Mouse (Mus musculus): ENCODE results near the gene Ltbp1. TPM values are rescaled to one million over a fixed set of nuclear protein-coding genes. Genes with fewer than 3 reads are reported as not detected.

The Ltbp1 gene
- polyA plus RNA-seq, 1 experiment from 2014 or later, result 48.0 TPM

- ATAC-seq (ENCODE audit: insufficient number of reproducible peaks, low FRiP score, low TSS enrichment, low read depth), result no peak
- Histone ChIP-seq H3K4me1 (no peaks in the 10 kb centered on the region), H3K9me3 (replicated peaks) (no peaks in the 10 kb centered on the region), H3K4me2 (replicated peaks) (no peak overlapping the region), H3K4me3 (replicated peaks) (no peak overlapping the region), H3K36me3 (peaks cover 32% of the 10 kb centered on the region; the same call in 1 of the 2 replicates), H3K9ac (no peak overlapping the region), H3K27ac (replicated peaks) (no peak overlapping the region), H3K27me3 (no peaks in the 10 kb centered on the region)
- WGBS, result 94% methylated on average over 18 of the region's 18 CpGs
Observed at GRCm38 (mm10) chr17:75367486-75368155, 362.3 kb downstream of the Ltbp1 start.

GRCm38 (mm10) chr17:75368580-75368979 is 363.2 kb downstream of the Ltbp1 start:
- no peak overlapping the region for H3K4me2 ChIP-seq (replicated peaks)
- H3K9ac ChIP-seq, result no peak overlapping the region
- peaks cover 26% of the 10 kb centered on the region; the same call in 1 of the 2 replicates for H3K36me3 ChIP-seq
- no peaks in the 10 kb centered on the region for H3K27me3 ChIP-seq
- H3K27ac ChIP-seq (replicated peaks), result no peak overlapping the region
- no peak for ATAC-seq (ENCODE audit: insufficient number of reproducible peaks, low FRiP score, low TSS enrichment, low read depth)
- no peak overlapping the region for H3K4me3 ChIP-seq (replicated peaks)
- H3K9me3 ChIP-seq (replicated peaks), result no peaks in the 10 kb centered on the region
- WGBS, result 73% methylated on average over 5 of the region's 5 CpGs
- no peaks in the 10 kb centered on the region for H3K4me1 ChIP-seq

GRCm38 (mm10) chr17:75369351-75369750 is 364.0 kb downstream of the Ltbp1 start:
- H3K4me1 ChIP-seq, result no peaks in the 10 kb centered on the region
- ATAC-seq (ENCODE audit: insufficient number of reproducible peaks, low FRiP score, low TSS enrichment, low read depth), result no peak
- H3K9ac ChIP-seq, result no peak overlapping the region
- H3K27ac ChIP-seq (replicated peaks), result no peak overlapping the region
- H3K27me3 ChIP-seq, result no peaks in the 10 kb centered on the region
- H3K4me3 ChIP-seq (replicated peaks), result no peak overlapping the region
- H3K9me3 ChIP-seq (replicated peaks), result no peaks in the 10 kb centered on the region
- H3K4me2 ChIP-seq (replicated peaks), result no peak overlapping the region
- H3K36me3 ChIP-seq, result peaks cover 20% of the 10 kb centered on the region; the same call in 1 of the 2 replicates
- 50% methylated on average over 7 of the region's 7 CpGs for WGBS

GRCm38 (mm10) chr17:75370120-75370519 is 364.8 kb downstream of the Ltbp1 start:
- ATAC-seq (ENCODE audit: insufficient number of reproducible peaks, low FRiP score, low TSS enrichment, low read depth), result no peak
- H3K4me1 ChIP-seq, result no peaks in the 10 kb centered on the region
- no peak overlapping the region for H3K4me3 ChIP-seq (replicated peaks)
- H3K27ac ChIP-seq (replicated peaks), result no peak overlapping the region
- H3K9ac ChIP-seq, result no peak overlapping the region
- no peaks in the 10 kb centered on the region for H3K27me3 ChIP-seq
- no peak overlapping the region for H3K4me2 ChIP-seq (replicated peaks)
- H3K9me3 ChIP-seq (replicated peaks), result no peaks in the 10 kb centered on the region
- 91% methylated on average over 4 of the region's 4 CpGs for WGBS
- H3K36me3 ChIP-seq, result peaks cover 14% of the 10 kb centered on the region; the same call in 1 of the 2 replicates

- Histone ChIP-seq H3K4me1 (no peaks in the 10 kb centered on the region), H3K36me3 (peaks cover 7% of the 10 kb centered on the region; the same call in 1 of the 2 replicates), H3K9me3 (replicated peaks) (no peaks in the 10 kb centered on the region), H3K27ac (replicated peaks) (no peak overlapping the region), H3K4me2 (replicated peaks) (no peak overlapping the region), H3K4me3 (replicated peaks) (no peak overlapping the region), H3K27me3 (no peaks in the 10 kb centered on the region), H3K9ac (no peak overlapping the region)
- 89% methylated on average over 11 of the region's 11 CpGs for WGBS
- no peak for ATAC-seq (ENCODE audit: insufficient number of reproducible peaks, low FRiP score, low TSS enrichment, low read depth)
Observed at GRCm38 (mm10) chr17:75371650-75372049, 366.3 kb downstream of the Ltbp1 start.

GRCm38 (mm10) chr17:75372371-75372770 is 367.0 kb downstream of the Ltbp1 start:
- H3K27ac ChIP-seq (replicated peaks), result no peak overlapping the region
- peaks cover 5% of the 10 kb centered on the region; the same call in 1 of the 2 replicates for H3K36me3 ChIP-seq
- 61% methylated on average over 3 of the region's 3 CpGs for WGBS
- no peak overlapping the region for H3K4me2 ChIP-seq (replicated peaks)
- H3K27me3 ChIP-seq, result no peaks in the 10 kb centered on the region
- ATAC-seq (ENCODE audit: insufficient number of reproducible peaks, low FRiP score, low TSS enrichment, low read depth), result no peak
- H3K4me1 ChIP-seq, result no peaks in the 10 kb centered on the region
- no peak overlapping the region for H3K4me3 ChIP-seq (replicated peaks)
- no peaks in the 10 kb centered on the region for H3K9me3 ChIP-seq (replicated peaks)
- H3K9ac ChIP-seq, result no peak overlapping the region

- Histone ChIP-seq H3K4me2 (replicated peaks) (no peak overlapping the region), H3K9me3 (replicated peaks) (no peaks in the 10 kb centered on the region), H3K27me3 (no peaks in the 10 kb centered on the region), H3K4me1 (no peaks in the 10 kb centered on the region), H3K36me3 (no peaks in the 10 kb centered on the region), H3K27ac (replicated peaks) (no peak overlapping the region), H3K4me3 (replicated peaks) (no peak overlapping the region), H3K9ac (no peak overlapping the region)
- 82% methylated on average over 5 of the region's 5 CpGs for WGBS
- no peak for ATAC-seq (ENCODE audit: insufficient number of reproducible peaks, low FRiP score, low TSS enrichment, low read depth)
Observed at GRCm38 (mm10) chr17:75374287-75375024, 369.1 kb downstream of the Ltbp1 start.

- H3K9me3 ChIP-seq (replicated peaks), result no peaks in the 10 kb centered on the region
- no peak overlapping the region for H3K4me3 ChIP-seq (replicated peaks)
- H3K27ac ChIP-seq (replicated peaks), result no peak overlapping the region
- H3K36me3 ChIP-seq, result no peaks in the 10 kb centered on the region
- H3K27me3 ChIP-seq, result no peaks in the 10 kb centered on the region
- ATAC-seq (ENCODE audit: insufficient number of reproducible peaks, low FRiP score, low TSS enrichment, low read depth), result no peak
- 83% methylated on average over 9 of the region's 9 CpGs for WGBS
- H3K4me1 ChIP-seq, result peaks cover 12% of the 10 kb centered on the region
- no peak overlapping the region for H3K9ac ChIP-seq
- H3K4me2 ChIP-seq (replicated peaks), result no peak overlapping the region
Observed at GRCm38 (mm10) chr17:75378256-75378871, 373.0 kb downstream of the Ltbp1 start.

GRCm38 (mm10) chr17:75380167-75380566 is 374.8 kb downstream of the Ltbp1 start:
- Histone ChIP-seq H3K36me3 (0 out of 2 replicates have a peak, but pooled peaks cover 3% of the 10 kb centered on the region), H3K4me3 (replicated peaks) (no peak overlapping the region), H3K9me3 (replicated peaks) (no peaks in the 10 kb centered on the region), H3K9ac (no peak overlapping the region), H3K27ac (replicated peaks) (no peak overlapping the region), H3K27me3 (no peaks in the 10 kb centered on the region), H3K4me2 (replicated peaks) (no peak overlapping the region), H3K4me1 (peaks cover 12% of the 10 kb centered on the region)
- 19% methylated on average over 2 of the region's 2 CpGs for WGBS
- no peak for ATAC-seq (ENCODE audit: insufficient number of reproducible peaks, low FRiP score, low TSS enrichment, low read depth)

GRCm38 (mm10) chr17:75388402-75388801 is 383.0 kb downstream of the Ltbp1 start:
- H3K27me3 ChIP-seq, result no peaks in the 10 kb centered on the region
- H3K4me2 ChIP-seq (replicated peaks), result no peak overlapping the region
- no peaks in the 10 kb centered on the region for H3K9me3 ChIP-seq (replicated peaks)
- H3K9ac ChIP-seq, result no peak overlapping the region
- H3K4me3 ChIP-seq (replicated peaks), result no peak overlapping the region
- WGBS, result 80% methylated on average over 4 of the region's 4 CpGs
- H3K4me1 ChIP-seq, result no peaks in the 10 kb centered on the region
- ATAC-seq (ENCODE audit: insufficient number of reproducible peaks, low FRiP score, low TSS enrichment, low read depth), result no peak
- H3K27ac ChIP-seq (replicated peaks), result no peak overlapping the region
- peaks cover 14% of the 10 kb centered on the region for H3K36me3 ChIP-seq

GRCm38 (mm10) chr17:75390142-75390541 is 384.8 kb downstream of the Ltbp1 start:
- no peak for ATAC-seq (ENCODE audit: insufficient number of reproducible peaks, low FRiP score, low TSS enrichment, low read depth)

More at GRCm38 (mm10) chr17:75390142-75390541, 384.8 kb downstream of the Ltbp1 start:
- H3K4me2 ChIP-seq (replicated peaks), result no peak overlapping the region
- H3K4me1 ChIP-seq, result no peaks in the 10 kb centered on the region
- H3K36me3 ChIP-seq, result peaks cover 12% of the 10 kb centered on the region
- H3K9me3 ChIP-seq (replicated peaks), result no peaks in the 10 kb centered on the region
- 91% methylated on average over 10 of the region's 10 CpGs for WGBS
- no peak overlapping the region for H3K9ac ChIP-seq
- no peaks in the 10 kb centered on the region for H3K27me3 ChIP-seq
- H3K4me3 ChIP-seq (replicated peaks), result no peak overlapping the region
- H3K27ac ChIP-seq (replicated peaks), result no peak overlapping the region

Measured in embryonic facial prominence, embryonic 15.5 days (tissue).